Mouse (Mus musculus) limb, embryonic 13.5 days (tissue): ENCODE measurements at regions not wholly inside any gene's neighbourhood (a gene's known extent, or its start where the extent isn't known, plus 50 kb on each side); places are given as distances from the start of the nearest gene placed in this dataset.

ENCODE experiments used
- ATAC-seq: fragments of 200-750 bp; cut with Nextera tagmentation; 2 replicates; pipeline ENCODE4 v1.8.0; 2017; ENCODE audit warnings: low read depth, moderate number of reproducible peaks, moderate TSS enrichment; ENCODE audit not compliant: low FRiP score
- H3K27ac ChIP-seq: fragments of 300-500 bp; sonication (generic); 2 replicates; pipeline ENCODE4 v1.5.1; 2015; ENCODE audit warnings: inconsistent platforms, mild to moderate bottlenecking, moderate library complexity
- H3K27me3 ChIP-seq: fragments of 300-500 bp; sonication (generic); 2 replicates; pipeline ENCODE4 v1.6.1; 2015; ENCODE audit warnings: mild to moderate bottlenecking, inconsistent platforms
- H3K36me3 ChIP-seq: fragments of 300-500 bp; sonication (generic); 2 replicates; pipeline ENCODE4 v1.6.1; 2015; ENCODE audit warnings: inconsistent platforms, mild to moderate bottlenecking, moderate library complexity
- H3K4me1 ChIP-seq: fragments of 300-500 bp; sonication (generic); 2 replicates; pipeline ENCODE4 v1.6.1; 2015; ENCODE audit warnings: inconsistent platforms
- H3K4me2 ChIP-seq: fragments of 300-500 bp; sonication (generic); replicated peaks from 2 replicates; pipeline ENCODE4 v1.6.1; 2015; ENCODE audit warnings: inconsistent platforms, mild to moderate bottlenecking, moderate library complexity
- H3K4me3 ChIP-seq: fragments of 300-500 bp; sonication (generic); 2 replicates; pipeline ENCODE4 v1.5.1; 2015; ENCODE audit warnings: moderate library complexity, mild to moderate bottlenecking, inconsistent platforms
- H3K9ac ChIP-seq: fragments of 300-500 bp; sonication (generic); 2 replicates; pipeline ENCODE4 v1.6.1; 2015; ENCODE audit warnings: mild to moderate bottlenecking, inconsistent platforms
- H3K9me3 ChIP-seq: fragments of 300-500 bp; sonication (generic); 2 replicates; pipeline ENCODE4 v1.6.1; 2016; ENCODE audit warnings: inconsistent platforms
- WGBS: fragments of 180-500 bp; shearing (Covaris S2); methylation state at CpG from one replicate; pipeline ENCODE4 v1.1.7; 2015; 5-methylcytosine and 5-hydroxymethylcytosine counted together

GRCm38 (mm10) chr3:37989992-37990391, 265.7 kb upstream of the Gm5148 start:
- Histone ChIP-seq H3K4me1 (peaks cover 34% of the 10 kb centered on the region), H3K27me3 (peaks cover 10% of the 10 kb centered on the region; the same call in 1 of the 2 replicates), H3K9ac (no peak overlapping the region), H3K9me3 (no peaks in the 10 kb centered on the region), H3K4me2 (no peak overlapping the region), H3K27ac (no peak overlapping the region), H3K36me3 (no peaks in the 10 kb centered on the region), H3K4me3 (no peak overlapping the region)
- ATAC-seq, result no peak
- WGBS, result 90% methylated on average over 6 of the region's 6 CpGs

- no peak overlapping the region for H3K9ac ChIP-seq
- H3K4me2 ChIP-seq, result peak overlapping the region; percentile 52
- H3K4me1 ChIP-seq, result peaks cover 25% of the 10 kb centered on the region
- peak; percentile 28; the same call in 1 of the 2 replicates for ATAC-seq
- peak overlapping the region; percentile 11 for H3K4me3 ChIP-seq
- WGBS, result 28% methylated on average over 20 of the region's 20 CpGs
- peaks cover 10% of the 10 kb centered on the region for H3K27me3 ChIP-seq
- H3K36me3 ChIP-seq, result no peaks in the 10 kb centered on the region
- no peak overlapping the region for H3K27ac ChIP-seq
- no peaks in the 10 kb centered on the region for H3K9me3 ChIP-seq
Observed at GRCm38 (mm10) chr3:37987775-37988505, 263.6 kb upstream of the Gm5148 start.

GRCm38 (mm10) chr3:37987007-37987774, 262.9 kb upstream of the Gm5148 start:
- H3K9ac ChIP-seq, result no peak overlapping the region
- no peak for ATAC-seq
- H3K4me3 ChIP-seq, result peak overlapping the region; percentile 11
- 26% methylated on average over 14 of the region's 14 CpGs for WGBS
- no peaks in the 10 kb centered on the region for H3K9me3 ChIP-seq
- no peaks in the 10 kb centered on the region for H3K36me3 ChIP-seq
- H3K4me1 ChIP-seq, result peaks cover 21% of the 10 kb centered on the region
- peaks cover 10% of the 10 kb centered on the region for H3K27me3 ChIP-seq
- H3K27ac ChIP-seq, result no peak overlapping the region
- peak overlapping the region; percentile 52 for H3K4me2 ChIP-seq

- 85% methylated on average over 9 of the region's 9 CpGs for WGBS
- no peak overlapping the region for H3K9ac ChIP-seq
- ATAC-seq, result no peak
- H3K4me2 ChIP-seq, result no peak overlapping the region
- H3K4me1 ChIP-seq, result peaks cover 21% of the 10 kb centered on the region
- H3K9me3 ChIP-seq, result no peaks in the 10 kb centered on the region
- H3K27me3 ChIP-seq, result peaks cover 10% of the 10 kb centered on the region
- no peak overlapping the region for H3K4me3 ChIP-seq
- H3K36me3 ChIP-seq, result no peaks in the 10 kb centered on the region
- no peak overlapping the region for H3K27ac ChIP-seq
Observed at GRCm38 (mm10) chr3:37984706-37985105, 260.4 kb upstream of the Gm5148 start.

- no peak overlapping the region for H3K4me3 ChIP-seq
- no peak overlapping the region for H3K9ac ChIP-seq
- H3K36me3 ChIP-seq, result no peaks in the 10 kb centered on the region
- H3K27ac ChIP-seq, result no peak overlapping the region
- no peaks in the 10 kb centered on the region for H3K9me3 ChIP-seq
- ATAC-seq, result no peak
- WGBS, result 73% methylated on average over 7 of the region's 7 CpGs
- no peaks in the 10 kb centered on the region; the same call in 1 of the 2 replicates for H3K27me3 ChIP-seq
- H3K4me2 ChIP-seq, result no peak overlapping the region
- peaks cover 19% of the 10 kb centered on the region for H3K4me1 ChIP-seq
Observed at GRCm38 (mm10) chr3:37981481-37982180, 257.3 kb upstream of the Gm5148 start.

GRCm38 (mm10) chr3:37979871-37980270, 255.6 kb upstream of the Gm5148 start:
- H3K27me3 ChIP-seq, result no peaks in the 10 kb centered on the region; the same call in 1 of the 2 replicates
- 56% methylated on average over 5 of the region's 5 CpGs for WGBS
- H3K27ac ChIP-seq, result no peak overlapping the region
- peaks cover 30% of the 10 kb centered on the region for H3K4me1 ChIP-seq
- H3K4me2 ChIP-seq, result no peak overlapping the region
- H3K36me3 ChIP-seq, result no peaks in the 10 kb centered on the region
- no peak overlapping the region for H3K9ac ChIP-seq
- no peaks in the 10 kb centered on the region for H3K9me3 ChIP-seq
- H3K4me3 ChIP-seq, result no peak overlapping the region
- ATAC-seq, result no peak

GRCm38 (mm10) chr3:37978481-37978880, 254.2 kb upstream of the Gm5148 start:
- no peak for ATAC-seq
- no peak overlapping the region for H3K27ac ChIP-seq
- no peaks in the 10 kb centered on the region for H3K27me3 ChIP-seq
- WGBS, result 6% methylated on average over 6 of the region's 6 CpGs
- H3K4me1 ChIP-seq, result peaks cover 33% of the 10 kb centered on the region
- H3K9me3 ChIP-seq, result no peaks in the 10 kb centered on the region
- H3K4me2 ChIP-seq, result no peak overlapping the region; the same call in 1 of the 2 replicates
- no peak overlapping the region for H3K4me3 ChIP-seq
- no peaks in the 10 kb centered on the region for H3K36me3 ChIP-seq
- H3K9ac ChIP-seq, result no peak overlapping the region

GRCm38 (mm10) chr3:37977453-37977852, 253.2 kb upstream of the Gm5148 start:
- Histone ChIP-seq H3K9me3 (no peaks in the 10 kb centered on the region), H3K27ac (no peak overlapping the region), H3K4me2 (no peak overlapping the region), H3K9ac (no peak overlapping the region), H3K27me3 (no peaks in the 10 kb centered on the region), H3K36me3 (no peaks in the 10 kb centered on the region), H3K4me1 (peaks cover 33% of the 10 kb centered on the region), H3K4me3 (no peak overlapping the region)
- ATAC-seq, result no peak
- 31% methylated on average over 3 of the region's 3 CpGs for WGBS

GRCm38 (mm10) chr3:37976566-37976965, 252.3 kb upstream of the Gm5148 start:
- Histone ChIP-seq H3K4me1 (peaks cover 33% of the 10 kb centered on the region), H3K4me2 (peak overlapping the region; percentile 58), H3K36me3 (no peaks in the 10 kb centered on the region), H3K9me3 (no peaks in the 10 kb centered on the region), H3K9ac (0 out of 2 replicates have a peak overlapping the region, but pooled peaks have one; percentile 13), H3K4me3 (peak overlapping the region; percentile 26), H3K27me3 (no peaks in the 10 kb centered on the region), H3K27ac (no peak overlapping the region)
- 7% methylated on average over 13 of the region's 13 CpGs for WGBS
- ATAC-seq, result peak; percentile 76; the same call in 1 of the 2 replicates

- no peaks in the 10 kb centered on the region for H3K36me3 ChIP-seq
- H3K4me2 ChIP-seq, result peak overlapping the region; percentile 32; the same call in 1 of the 2 replicates
- ATAC-seq, result peak; percentile 39; the same call in 1 of the 2 replicates
- no peak overlapping the region for H3K4me3 ChIP-seq
- H3K4me1 ChIP-seq, result peaks cover 33% of the 10 kb centered on the region
- no peaks in the 10 kb centered on the region for H3K9me3 ChIP-seq
- H3K27me3 ChIP-seq, result no peaks in the 10 kb centered on the region
- no peak overlapping the region for H3K9ac ChIP-seq
- WGBS, result 9% methylated on average over 11 of the region's 11 CpGs
- peak overlapping the region; percentile 58; the same call in 1 of the 2 replicates for H3K27ac ChIP-seq
Observed at GRCm38 (mm10) chr3:37975194-37975756, 251.0 kb upstream of the Gm5148 start.

GRCm38 (mm10) chr3:37972931-37973330, 248.6 kb upstream of the Gm5148 start:
- no peak overlapping the region for H3K4me3 ChIP-seq
- H3K27me3 ChIP-seq, result no peaks in the 10 kb centered on the region
- no peak overlapping the region for H3K4me2 ChIP-seq
- no peak overlapping the region for H3K9ac ChIP-seq
- peaks cover 26% of the 10 kb centered on the region for H3K4me1 ChIP-seq
- H3K27ac ChIP-seq, result no peak overlapping the region
- no peaks in the 10 kb centered on the region for H3K36me3 ChIP-seq
- 64% methylated on average over 3 of the region's 3 CpGs for WGBS
- no peak for ATAC-seq
- H3K9me3 ChIP-seq, result no peaks in the 10 kb centered on the region
